Mouse (Mus musculus): ENCODE data around the gene Tmem201.

DNA sequence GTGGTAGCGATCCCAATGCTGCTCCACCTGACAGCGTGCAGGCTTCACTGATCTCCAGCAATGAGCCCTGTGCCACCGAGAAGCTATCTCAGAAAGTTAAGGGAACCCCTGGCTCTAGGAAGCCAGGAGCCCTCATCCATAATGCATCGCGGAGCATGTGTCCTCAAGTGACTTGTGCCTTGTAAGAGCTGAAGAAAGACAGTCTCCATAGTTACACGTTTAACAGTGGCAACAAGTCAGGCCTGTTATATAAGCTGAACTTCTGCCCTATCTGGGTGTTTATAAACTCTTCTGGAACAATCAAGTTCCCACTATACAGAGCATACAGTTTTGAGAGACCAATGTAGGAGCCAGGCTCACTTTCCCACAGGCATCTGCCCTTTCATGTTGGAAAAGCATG is 20.6 kb upstream of the Tmem201 start:
- no peak for TF ChIP-seq CTCF (IDR thresholded peaks at IDR 0.05; ENCODE audit: insufficient read depth, low read length)
- TF ChIP-seq POLR2A (IDR thresholded peaks at IDR 0.05; ENCODE audit: borderline replicate concordance, extremely low read depth, low read depth, low read length): no peak

Data from lung, adult 2 months (tissue).